Mouse (Mus musculus): ENCODE measurements around the gene Itpr3. TPM values are rescaled to one million over a fixed set of nuclear protein-coding genes. Genes with fewer than 3 reads are reported as not detected.

Gene Itpr3
- total and polyA plus RNA-seq, 2 experiments from 2014 or later = 0.90 to 4.7 TPM

- Histone ChIP-seq H3K9ac (replicated peaks; ENCODE audit: low read length, poor library complexity, severe bottlenecking) (no peak overlapping the region), H3K4me2 (ENCODE audit: low read depth, low read length, poor library complexity, severe bottlenecking) (no peak overlapping the region), H3K27me3 (ENCODE audit: insufficient read depth, low read length) (no peaks in the 10 kb centered on the region), H3K4me1 (ENCODE audit: insufficient read depth, low read length) (no peaks in the 10 kb centered on the region), H3K9me3 (ENCODE audit: low read length) (no peaks in the 10 kb centered on the region), H3K27ac (ENCODE audit: low read depth, low read length) (no peak overlapping the region), H3K4me3 (ENCODE audit: low read depth, low read length) (no peak overlapping the region), H3K36me3 (ENCODE audit: insufficient read depth, low read length) (no peaks in the 10 kb centered on the region)
- no peak for DNase-seq (ENCODE audit: low spot score)
- ATAC-seq (ENCODE audit: low FRiP score) = no peak
- 77% methylated on average over 16 of the region's 18 CpGs for WGBS
- no peak for TF ChIP-seq CTCF (IDR thresholded peaks at IDR 0.05)
Observed at GRCm38 (mm10) chr17:27105698-27106470, 48.8 kb downstream of the Itpr3 start.

GRCm38 (mm10) chr17:27106745-27107144 lies 49.6 kb downstream of the Itpr3 start:
- WGBS = 85% methylated on average over 9 of the region's 9 CpGs
- Histone ChIP-seq H3K9me3 (ENCODE audit: low read length) (no peaks in the 10 kb centered on the region), H3K4me2 (ENCODE audit: low read depth, low read length, poor library complexity, severe bottlenecking) (no peak overlapping the region), H3K4me1 (ENCODE audit: insufficient read depth, low read length) (no peaks in the 10 kb centered on the region), H3K36me3 (ENCODE audit: insufficient read depth, low read length) (no peaks in the 10 kb centered on the region), H3K4me3 (ENCODE audit: low read depth, low read length) (no peak overlapping the region), H3K27ac (ENCODE audit: low read depth, low read length) (no peak overlapping the region), H3K27me3 (ENCODE audit: insufficient read depth, low read length) (no peaks in the 10 kb centered on the region), H3K9ac (replicated peaks; ENCODE audit: low read length, poor library complexity, severe bottlenecking) (no peak overlapping the region)
- ATAC-seq (ENCODE audit: low FRiP score) (no peak), DNase-seq (ENCODE audit: low spot score) (no peak)
- TF ChIP-seq CTCF (IDR thresholded peaks at IDR 0.05) = peak; percentile 60

DNA sequence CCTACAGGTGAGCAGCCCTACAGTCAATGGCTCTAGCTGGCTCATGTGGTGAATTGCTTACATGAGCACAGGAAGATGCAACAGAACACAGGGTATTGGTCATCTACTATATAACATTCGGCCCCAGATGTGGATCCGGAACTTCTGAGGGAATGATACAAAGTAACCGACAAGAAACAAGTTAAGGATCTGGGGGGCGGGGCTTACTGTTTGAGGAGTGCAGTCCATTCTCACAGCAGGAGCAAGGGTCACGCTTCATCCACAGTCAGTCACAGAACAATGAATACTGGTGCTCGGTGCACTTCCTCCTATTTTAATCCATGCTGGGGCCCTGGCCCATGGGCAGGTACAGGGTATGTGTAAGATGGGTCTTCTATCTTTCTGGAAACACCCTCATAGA lies 50.8 kb downstream of the Itpr3 start:
- no peak overlapping the region for H3K4me3 ChIP-seq (ENCODE audit: low read depth, low read length)
- 66% methylated on average over 6 of the region's 6 CpGs for WGBS

GRCm38 (mm10) chr17:27110072-27110471 lies 53.0 kb downstream of the Itpr3 start:
- WGBS = 88% methylated on average over 7 of the region's 7 CpGs
- H3K27me3 ChIP-seq (ENCODE audit: insufficient read depth, low read length) = no peaks in the 10 kb centered on the region
- H3K36me3 ChIP-seq (ENCODE audit: insufficient read depth, low read length) = no peaks in the 10 kb centered on the region
- H3K4me2 ChIP-seq (ENCODE audit: low read depth, low read length, poor library complexity, severe bottlenecking) = no peak overlapping the region
- H3K4me3 ChIP-seq (ENCODE audit: low read depth, low read length) = no peak overlapping the region
- no peak for DNase-seq (ENCODE audit: low spot score)
- H3K9me3 ChIP-seq (ENCODE audit: low read length) = no peaks in the 10 kb centered on the region
- no peaks in the 10 kb centered on the region for H3K4me1 ChIP-seq (ENCODE audit: insufficient read depth, low read length)
- no peak overlapping the region for H3K27ac ChIP-seq (ENCODE audit: low read depth, low read length)
- no peak for ATAC-seq (ENCODE audit: low FRiP score)
- H3K9ac ChIP-seq (replicated peaks; ENCODE audit: low read length, poor library complexity, severe bottlenecking) = no peak overlapping the region
- TF ChIP-seq CTCF (IDR thresholded peaks at IDR 0.05) = no peak

More for the DNA sequence above, 50.8 kb downstream of the Itpr3 start:
- Histone ChIP-seq H3K9me3 (ENCODE audit: low read length) (no peaks in the 10 kb centered on the region), H3K36me3 (ENCODE audit: insufficient read depth, low read length) (no peaks in the 10 kb centered on the region), H3K27me3 (ENCODE audit: insufficient read depth, low read length) (no peaks in the 10 kb centered on the region), H3K4me2 (ENCODE audit: low read depth, low read length, poor library complexity, severe bottlenecking) (no peak overlapping the region), H3K4me1 (ENCODE audit: insufficient read depth, low read length) (no peaks in the 10 kb centered on the region), H3K27ac (ENCODE audit: low read depth, low read length) (no peak overlapping the region), H3K9ac (replicated peaks; ENCODE audit: low read length, poor library complexity, severe bottlenecking) (no peak overlapping the region)
- TF ChIP-seq CTCF (IDR thresholded peaks at IDR 0.05) = no peak
- DNase-seq (ENCODE audit: low spot score) (no peak), ATAC-seq (ENCODE audit: low FRiP score) (no peak)

GRCm38 (mm10) chr17:27118676-27119539 lies 61.8 kb downstream of the Itpr3 start:
- peaks cover 11% of the 10 kb centered on the region; the same call in 1 of the 2 replicates for H3K4me1 ChIP-seq (ENCODE audit: insufficient read depth, low read length)
- H3K4me2 ChIP-seq (ENCODE audit: low read depth, low read length, poor library complexity, severe bottlenecking) = no peak overlapping the region
- H3K9ac ChIP-seq (replicated peaks; ENCODE audit: low read length, poor library complexity, severe bottlenecking) = no peak overlapping the region
- DNase-seq (ENCODE audit: low spot score) (no peak), ATAC-seq (ENCODE audit: low FRiP score) (no peak)
- TF ChIP-seq CTCF (IDR thresholded peaks at IDR 0.05) = peak; percentile 45
- H3K27ac ChIP-seq (ENCODE audit: low read depth, low read length) = no peak overlapping the region
- H3K36me3 ChIP-seq (ENCODE audit: insufficient read depth, low read length) = peaks cover 18% of the 10 kb centered on the region
- H3K27me3 ChIP-seq (ENCODE audit: insufficient read depth, low read length) = no peaks in the 10 kb centered on the region
- H3K4me3 ChIP-seq (ENCODE audit: low read depth, low read length) = no peak overlapping the region
- 84% methylated on average over 25 of the region's 25 CpGs for WGBS
- H3K9me3 ChIP-seq (ENCODE audit: low read length) = no peaks in the 10 kb centered on the region

DNA sequence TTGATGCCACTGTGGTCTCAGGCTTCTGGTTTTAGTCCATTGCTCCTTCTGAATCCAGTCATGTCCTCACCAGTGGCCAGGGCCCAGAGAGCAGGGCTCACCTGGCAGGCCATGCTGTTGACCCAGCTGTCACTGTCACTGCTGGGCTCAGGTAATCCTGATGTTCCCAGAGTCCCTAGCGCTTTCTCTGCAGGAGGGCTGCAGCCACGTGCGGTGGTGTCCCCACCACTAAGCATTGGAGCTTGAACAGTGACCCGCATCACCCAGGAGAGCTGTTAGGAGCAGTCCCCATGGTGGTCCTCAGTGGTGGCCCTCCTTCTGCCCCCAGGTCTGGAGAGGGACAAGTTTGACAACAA lies 62.4 kb downstream of the Itpr3 start:
- ATAC-seq (ENCODE audit: low FRiP score) (no peak), DNase-seq (ENCODE audit: low spot score) (no peak)
- H3K27me3 ChIP-seq (ENCODE audit: insufficient read depth, low read length) = no peaks in the 10 kb centered on the region
- no peak overlapping the region for H3K4me2 ChIP-seq (ENCODE audit: low read depth, low read length, poor library complexity, severe bottlenecking)
- TF ChIP-seq CTCF (IDR thresholded peaks at IDR 0.05) = no peak
- peaks cover 11% of the 10 kb centered on the region; the same call in 1 of the 2 replicates for H3K4me1 ChIP-seq (ENCODE audit: insufficient read depth, low read length)
- no peak overlapping the region for H3K4me3 ChIP-seq (ENCODE audit: low read depth, low read length)
- H3K27ac ChIP-seq (ENCODE audit: low read depth, low read length) = 0 out of 2 replicates have a peak overlapping the region, but pooled peaks have one; percentile 32
- no peak overlapping the region for H3K9ac ChIP-seq (replicated peaks; ENCODE audit: low read length, poor library complexity, severe bottlenecking)
- 67% methylated on average over 4 of the region's 4 CpGs for WGBS
- no peaks in the 10 kb centered on the region for H3K9me3 ChIP-seq (ENCODE audit: low read length)
- H3K36me3 ChIP-seq (ENCODE audit: insufficient read depth, low read length) = peaks cover 21% of the 10 kb centered on the region
